In the genomic region with DNA sequence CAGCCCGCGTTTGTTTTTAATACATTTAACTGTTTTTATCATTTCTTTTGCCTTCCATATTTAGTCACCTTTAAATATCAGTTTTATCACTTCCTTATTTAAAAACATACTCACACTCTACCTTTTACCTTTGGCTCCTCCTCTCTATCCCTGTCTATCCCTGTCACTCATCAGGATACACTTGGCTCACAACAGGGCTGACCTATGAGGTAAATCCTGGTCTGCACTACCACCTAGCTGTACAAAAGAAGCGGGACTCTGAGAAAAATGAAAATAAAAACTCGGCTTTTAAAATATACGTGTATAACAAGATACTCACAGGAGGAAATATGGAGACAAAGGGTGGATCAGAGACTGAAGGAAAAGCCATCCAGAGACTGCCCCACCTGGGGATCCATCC, we compare ENCODE assay signal across 24 mouse cellular contexts.
"Had no signal": no experiment of that assay in that cellular context is flagged by ENCODE, and none has a peak within 500 bp of the region (broad histone marks: within the 10 kb centered on the region; RNA-seq: fewer than 3 reads in every experiment).

No protein-coding gene starts in this region.

- H3K27ac ChIP-seq: gastrocnemius, adult 2 months; heart, embryonic 10.5 days; hindbrain, embryonic 10.5 days; hindbrain, embryonic 12.5 days; hindbrain, embryonic 15.5 days; intestine, embryonic 15.5 days; layer of hippocampus, adult 2 months; left cerebral cortex, adult 2 months; limb, embryonic 10.5 days; limb, embryonic 12.5 days had no signal

- H3K36me3 ChIP-seq: heart, embryonic 10.5 days; heart, embryonic 12.5 days; hindbrain, embryonic 10.5 days; hindbrain, embryonic 12.5 days; hindbrain, embryonic 15.5 days; intestine, embryonic 15.5 days; limb, embryonic 10.5 days; limb, embryonic 12.5 days had no signal

- H3K9ac ChIP-seq: heart, embryonic 12.5 days; hindbrain, embryonic 12.5 days; hindbrain, embryonic 15.5 days; intestine, embryonic 15.5 days; limb, embryonic 12.5 days had no signal

- H3K27me3 ChIP-seq: heart, embryonic 12.5 days; hindbrain, embryonic 12.5 days; hindbrain, embryonic 15.5 days; intestine, embryonic 15.5 days; limb, embryonic 12.5 days had no signal

- H3K9me3 ChIP-seq: heart, embryonic 10.5 days; heart, embryonic 12.5 days; hindbrain, embryonic 10.5 days; hindbrain, embryonic 12.5 days; hindbrain, embryonic 15.5 days; intestine, embryonic 15.5 days; limb, embryonic 10.5 days; limb, embryonic 12.5 days had no signal

- H3K4me1 ChIP-seq: heart, embryonic 10.5 days; hindbrain, embryonic 10.5 days; hindbrain, embryonic 12.5 days; hindbrain, embryonic 15.5 days; intestine, embryonic 15.5 days; limb, embryonic 10.5 days; limb, embryonic 12.5 days had no signal

- DNase-seq: gastrocnemius, adult 2 months; gastrocnemius, postnatal 10 days; gastrocnemius, postnatal 25 days; heart, adult 18-20 months; heart, postnatal 10 days; heart, postnatal 4 days; kidney, adult 18-20 months; kidney, adult 8-10 months; kidney, postnatal 14 days; kidney, postnatal 36 days; liver had no signal

- H3K4me2 ChIP-seq: heart, embryonic 12.5 days; hindbrain, embryonic 12.5 days; hindbrain, embryonic 15.5 days; intestine, embryonic 15.5 days; limb, embryonic 12.5 days; liver, embryonic 11.5 days had no signal

- H3K4me3 ChIP-seq: gastrocnemius, adult 2 months; heart, embryonic 10.5 days; heart, embryonic 12.5 days; hindbrain, embryonic 10.5 days; hindbrain, embryonic 12.5 days; hindbrain, embryonic 15.5 days; intestine, embryonic 15.5 days; layer of hippocampus, adult 2 months; left cerebral cortex, adult 2 months; limb, embryonic 10.5 days; limb, embryonic 12.5 days had no signal

- ATAC-seq: inflammation-experienced regulatory T-cells, adult 6 months; intestine, embryonic 15.5 days; intestine, postnatal 0 days had no signal
